Mouse (Mus musculus) intestine, embryonic 14.5 days (tissue): Measurements from ENCODE around the gene Rexo4. TPM values are rescaled to one million over a fixed set of nuclear protein-coding genes. Genes with fewer than 3 reads are reported as not detected.

Source experiments
- ATAC-seq: fragments of 200-750 bp; cut with Nextera tagmentation; replicated peaks from 2 replicates; pipeline ENCODE4 v1.8.0; 2017; ENCODE audit warnings: low read depth, moderate number of reproducible peaks, moderate TSS enrichment, moderate library complexity; ENCODE audit not compliant: low FRiP score, low TSS enrichment
- DNase-seq: peaks from one replicate; pipeline ENCODE4 v3.0.0-alpha.2; 2018; ENCODE audit warnings: low spot score
- H3K27ac ChIP-seq: fragments of 300-500 bp; sonication (generic); 2 replicates; pipeline ENCODE4 v1.5.1; 2014; ENCODE audit warnings: low read depth, mild to moderate bottlenecking, control low read depth
- H3K27me3 ChIP-seq: fragments of 300-500 bp; sonication (generic); replicated peaks from 2 replicates; pipeline ENCODE4 v1.6.1; 2014; ENCODE audit warnings: low read length, control low read depth; ENCODE audit not compliant: control insufficient read depth, insufficient read depth
- H3K36me3 ChIP-seq: fragments of 300-500 bp; sonication (generic); 2 replicates; pipeline ENCODE4 v1.6.1; 2014; ENCODE audit warnings: low read length, control low read depth; ENCODE audit not compliant: control insufficient read depth, insufficient read depth
- H3K4me1 ChIP-seq: fragments of 300-500 bp; sonication (generic); replicated peaks from 2 replicates; pipeline ENCODE4 v1.6.1; 2014; ENCODE audit warnings: low read length, control low read depth, mixed read lengths; ENCODE audit not compliant: control insufficient read depth, insufficient read depth
- H3K4me2 ChIP-seq: fragments of 300-500 bp; sonication (generic); 2 replicates; pipeline ENCODE4 v1.6.1; 2014; ENCODE audit warnings: low read length
- H3K4me3 ChIP-seq: fragments of 300-500 bp; sonication (generic); 2 replicates; pipeline ENCODE4 v1.5.1; 2014; ENCODE audit warnings: low read depth, low read length, control low read depth, mixed read lengths
- H3K9ac ChIP-seq: fragments of 300-500 bp; sonication (generic); 2 replicates; pipeline ENCODE4 v1.6.1; 2014; ENCODE audit warnings: mild to moderate bottlenecking, low read length
- H3K9me3 ChIP-seq: fragments of 300-500 bp; sonication (generic); 2 replicates; pipeline ENCODE4 v1.6.1; 2016; ENCODE audit warnings: low read length, control low read depth; ENCODE audit not compliant: control insufficient read depth
- WGBS: fragments of 180-500 bp; shearing (Covaris S2); extraction: QIAGEN DNeasy Blood & Tissue Kit; methylation state at CpG from one replicate; pipeline ENCODE4 v1.1.7; 2014; 5-methylcytosine and 5-hydroxymethylcytosine counted together
- polyA plus RNA-seq: library from polyadenylated mRNA; unstranded; fragments of >200 nt; fragmentation: Nextera tagmentation; extraction: Ambion mirVana; gene quantifications from 2 replicates; pipeline ENCODE4 v1.2.1, GENCODE M21; 2014

Rexo4 gene
- polyA plus RNA-seq, 1 experiment from 2014 or later, result 48.2 TPM

DNA sequence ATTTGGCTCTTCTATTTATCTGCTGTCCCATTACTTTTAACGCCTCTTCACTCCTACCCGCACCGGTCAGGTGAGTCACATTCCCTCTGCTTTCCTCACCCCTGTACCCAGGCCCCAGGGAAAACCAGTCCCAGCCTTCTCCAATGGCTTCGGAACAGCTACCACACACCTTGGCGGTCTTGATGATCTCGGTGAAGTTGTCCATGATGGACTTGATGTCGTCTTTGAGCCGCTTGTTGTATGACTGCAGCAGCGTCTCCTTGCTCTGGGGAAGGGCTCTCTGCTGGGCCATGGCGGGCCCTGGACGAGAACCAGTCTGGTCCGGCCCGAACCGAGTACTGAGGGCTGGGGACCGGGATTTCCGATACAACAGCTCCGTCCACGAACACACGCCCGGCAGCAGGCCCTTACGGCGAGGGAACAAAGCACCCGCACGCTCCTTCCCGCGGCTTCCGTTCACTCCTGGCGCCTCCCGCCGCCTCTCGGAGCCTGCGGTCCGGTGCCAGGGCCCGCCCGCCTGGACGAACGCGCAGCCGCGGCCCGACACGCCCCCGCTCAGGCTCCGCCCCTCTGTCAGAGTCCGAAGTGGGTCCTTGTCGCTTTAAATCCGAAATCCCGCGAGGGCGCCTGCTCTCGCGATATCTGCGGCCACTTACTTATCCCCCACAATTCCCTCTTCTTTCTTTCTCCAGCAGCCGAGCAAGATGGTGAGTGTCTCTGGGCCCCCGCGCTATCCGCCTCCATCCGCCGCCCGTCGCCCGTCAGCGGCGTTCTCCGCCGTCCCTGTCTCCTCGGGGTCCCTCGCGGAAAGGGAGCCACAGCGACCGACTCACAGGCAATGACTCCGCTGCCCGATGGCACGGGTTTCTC is 53.8 kb downstream of the Rexo4 start, which contains the start of the genes Med22 and Rpl7a:
Gene Med22 (minus strand): TSS at position 554 of the 870 bp plus-strand sequence.
Gene Rpl7a (plus strand): TSS at position 641 of the 870 bp plus-strand sequence.
- Histone ChIP-seq H3K27me3 (no peaks in the 10 kb centered on the region), H3K4me2 (peak within 1 kb of the TSS; percentile 100), H3K4me3 (peak within 1 kb of the TSS; percentile 98), H3K9me3 (no peaks in the 10 kb centered on the region), H3K36me3 (peaks cover 64% of the 10 kb centered on the region), H3K9ac (peak within 1 kb of the TSS; percentile 96), H3K27ac (peak within 1 kb of the TSS; percentile 88), H3K4me1 (peaks cover 23% of the 10 kb centered on the region)
- WGBS, result under 1% methylated on average over 71 of the region's 74 CpGs
- DNase-seq (peak; percentile 100), ATAC-seq (peak; percentile 91)

DNA sequence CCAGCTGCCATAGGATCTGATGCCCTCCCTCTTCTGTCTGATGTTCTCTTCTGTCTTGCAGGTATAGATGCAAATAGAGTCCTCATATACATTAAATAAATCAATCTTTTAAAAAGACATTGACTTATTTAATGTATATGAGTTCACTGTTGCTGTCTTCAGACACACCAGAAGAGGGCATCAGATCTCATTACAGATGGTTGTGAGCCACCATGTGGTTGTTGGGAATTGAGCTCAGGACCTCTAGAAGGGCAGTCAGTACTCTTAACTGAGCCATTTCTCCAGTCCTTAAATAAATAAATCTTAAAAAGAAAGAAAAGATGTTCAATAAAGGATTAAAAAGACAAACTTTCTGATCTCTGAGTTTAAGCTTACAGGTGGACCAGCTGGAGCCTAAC is 54.8 kb downstream of the Rexo4 start:
- H3K4me3 ChIP-seq, result peak overlapping the region; percentile 98
- ATAC-seq, result no peak
- H3K4me1 ChIP-seq, result peaks cover 19% of the 10 kb centered on the region
- no peak for DNase-seq
- 0 out of 2 replicates have a peak overlapping the region, but pooled peaks have one; percentile 88 for H3K27ac ChIP-seq
- peak overlapping the region; percentile 77 for H3K4me2 ChIP-seq
- no peaks in the 10 kb centered on the region for H3K9me3 ChIP-seq
- peak overlapping the region; percentile 84 for H3K9ac ChIP-seq
- H3K27me3 ChIP-seq, result no peaks in the 10 kb centered on the region
- peaks cover 71% of the 10 kb centered on the region for H3K36me3 ChIP-seq

DNA sequence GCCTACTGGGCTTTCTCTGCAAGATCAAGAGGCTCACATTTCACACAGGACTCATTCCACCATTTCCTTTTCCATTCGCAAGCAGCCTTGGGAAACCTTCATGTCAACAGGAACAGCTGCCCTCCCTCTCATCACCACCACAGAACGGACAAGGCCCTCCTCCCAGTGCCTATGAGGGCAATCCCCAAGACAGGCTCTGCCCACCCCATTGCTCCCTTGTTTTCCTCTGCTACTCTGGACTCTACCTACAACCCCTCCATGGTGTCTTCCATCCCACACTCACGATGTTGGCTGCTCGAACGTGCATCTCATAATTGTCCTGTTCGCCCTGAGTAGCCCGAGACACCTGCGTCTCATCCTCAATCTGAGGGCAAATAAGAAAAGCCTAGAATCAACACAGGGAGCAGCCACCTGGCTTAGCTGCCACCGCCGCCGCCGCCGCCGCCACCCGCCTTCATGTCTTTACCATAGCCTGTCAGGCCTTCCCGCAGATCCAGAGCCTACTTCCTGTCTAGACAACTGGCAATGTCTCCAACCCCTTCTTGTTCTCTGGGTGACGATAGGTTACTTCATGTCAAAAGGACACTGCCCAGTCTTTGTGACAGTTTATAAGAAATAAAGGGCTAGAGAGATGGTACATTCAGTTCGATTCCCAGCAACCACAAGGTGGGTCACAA is 55.3 kb downstream of the Rexo4 start:
- Histone ChIP-seq H3K9me3 (no peaks in the 10 kb centered on the region), H3K4me1 (peaks cover 22% of the 10 kb centered on the region), H3K27ac (no peak overlapping the region), H3K9ac (peak overlapping the region; percentile 84; the same call in 1 of the 2 replicates), H3K27me3 (no peaks in the 10 kb centered on the region), H3K4me2 (peak overlapping the region; percentile 77), H3K4me3 (peak overlapping the region; percentile 98), H3K36me3 (peaks cover 67% of the 10 kb centered on the region)
- 72% methylated on average over 18 of the region's 18 CpGs for WGBS
- ATAC-seq (no peak), DNase-seq (no peak)

GRCm38 (mm10) chr2:26907109-26907508 is 57.1 kb downstream of the Rexo4 start:
- DNase-seq (peak; percentile 78), ATAC-seq (no peak)
- Histone ChIP-seq H3K4me3 (no peak overlapping the region), H3K4me2 (no peak overlapping the region), H3K9me3 (no peaks in the 10 kb centered on the region), H3K4me1 (peaks cover 26% of the 10 kb centered on the region), H3K27ac (no peak overlapping the region), H3K9ac (no peak overlapping the region), H3K36me3 (peaks cover 50% of the 10 kb centered on the region), H3K27me3 (no peaks in the 10 kb centered on the region)
- WGBS, result 63% methylated on average over 4 of the region's 4 CpGs

DNA sequence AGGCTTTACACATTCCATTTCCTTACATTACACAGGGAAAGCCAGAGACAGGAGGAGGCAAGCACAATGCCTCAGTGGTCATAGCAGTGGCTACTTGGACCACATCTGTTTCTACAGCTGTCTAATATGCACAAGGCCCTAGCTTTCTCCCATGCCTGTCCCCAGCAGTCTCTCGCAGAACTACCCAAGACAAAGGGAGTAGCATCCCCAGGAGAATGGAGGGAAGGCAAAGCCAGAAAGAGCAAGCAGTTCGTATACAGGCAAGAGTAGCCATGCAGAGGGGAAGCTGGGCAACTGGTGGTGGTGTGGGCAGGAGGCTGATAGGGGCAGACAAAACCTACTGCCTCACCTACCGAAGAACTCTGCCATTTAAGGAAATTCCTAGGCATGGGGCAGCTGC is 57.8 kb downstream of the Rexo4 start:
- Histone ChIP-seq H3K9ac (no peak overlapping the region), H3K4me1 (peaks cover 27% of the 10 kb centered on the region), H3K4me3 (no peak overlapping the region), H3K36me3 (peaks cover 43% of the 10 kb centered on the region), H3K9me3 (no peaks in the 10 kb centered on the region), H3K4me2 (no peak overlapping the region), H3K27me3 (no peaks in the 10 kb centered on the region), H3K27ac (no peak overlapping the region)
- ATAC-seq (no peak), DNase-seq (no peak)
- 97% methylated on average over 3 of the region's 3 CpGs for WGBS

- no peak overlapping the region for H3K9ac ChIP-seq
- no peaks in the 10 kb centered on the region for H3K9me3 ChIP-seq
- H3K4me2 ChIP-seq, result no peak overlapping the region
- no peak for DNase-seq
- no peak overlapping the region for H3K27ac ChIP-seq
- H3K4me3 ChIP-seq, result no peak overlapping the region
- peaks cover 41% of the 10 kb centered on the region for H3K36me3 ChIP-seq
- WGBS, result 76% methylated on average over 2 of the region's 2 CpGs
- no peaks in the 10 kb centered on the region for H3K27me3 ChIP-seq
- no peak for ATAC-seq
- H3K4me1 ChIP-seq, result peaks cover 32% of the 10 kb centered on the region
These were observed 58.2 kb downstream of the Rexo4 start for GRCm38 (mm10) chr2:26905936-26906335.

Other genes with a start within 250 kb of the Rexo4 start
- gene Abo, start 99.4 kb downstream of the Rexo4 start, polyA plus RNA-seq, result not detected in 2 replicates
- gene Surf6, start 61.5 kb downstream of the Rexo4 start, polyA plus RNA-seq, result 13.6 and 15.0 TPM in 2 replicates
- 28.4 and 31.7 TPM in 2 replicates for gene Med22, start 53.7 kb downstream of the Rexo4 start, polyA plus RNA-seq
- 782 and 796 TPM in 2 replicates for gene Rpl7a, start 53.6 kb downstream of the Rexo4 start, polyA plus RNA-seq
- gene Surf2, start 48.0 kb downstream of the Rexo4 start, polyA plus RNA-seq, result 38.5 and 41.6 TPM in 2 replicates
- 53.3 and 57.0 TPM in 2 replicates for gene Surf1, start 47.9 kb downstream of the Rexo4 start, polyA plus RNA-seq
- 181 and 195 TPM in 2 replicates for gene Surf4, start 30.5 kb downstream of the Rexo4 start, polyA plus RNA-seq
- not detected in 2 replicates for gene Stkld1, start 30.3 kb downstream of the Rexo4 start, polyA plus RNA-seq
- gene Adamts13, start 9.0 kb upstream of the Rexo4 start, polyA plus RNA-seq, result 0.15 and 0.16 TPM in 2 replicates
- 55.0 and 56.8 TPM in 2 replicates for gene Cacfd1, start 45.5 kb upstream of the Rexo4 start, polyA plus RNA-seq
- gene Slc2a6, start 63.6 kb upstream of the Rexo4 start, polyA plus RNA-seq, result 0.76 and 0.94 TPM in 2 replicates
- gene Mymk, start 107.8 kb upstream of the Rexo4 start, polyA plus RNA-seq, result not detected in 2 replicates
- 2.0 TPM in 2 replicates for gene Adamtsl2, start 115.0 kb upstream of the Rexo4 start, polyA plus RNA-seq
- gene Fam163b, start 178.1 kb upstream of the Rexo4 start, polyA plus RNA-seq, result 0.24 and 0.42 TPM in 2 replicates
- 1.1 and 2.1 TPM in 2 replicates for gene Dbh, start 200.8 kb upstream of the Rexo4 start, polyA plus RNA-seq